Mouse (Mus musculus): ENCODE measurements around the gene Pigx. TPM values are rescaled to one million over a fixed set of nuclear protein-coding genes. Genes with fewer than 3 reads are reported as not detected.

Pigx gene
- polyA plus RNA-seq, 1 experiment from 2014 or later = 95.6 TPM

Other genes with a start within 250 kb of the Pigx start
- 0.11 TPM in 1 of 2 replicates, not detected in the other for gene Meltf, start 220.9 kb downstream of the Pigx start, polyA plus RNA-seq (2015; fragmentation: Nextera tagmentation; extraction: Ambion mirVana)
- 0.40 and 0.71 TPM in 2 replicates for gene Pigz, start 165.9 kb downstream of the Pigx start, polyA plus RNA-seq (2015; fragmentation: Nextera tagmentation; extraction: Ambion mirVana)
- gene 0610012G03Rik, start 151.2 kb downstream of the Pigx start, polyA plus RNA-seq (2015; fragmentation: Nextera tagmentation; extraction: Ambion mirVana) = 75.7 and 77.3 TPM in 2 replicates
- gene Ncbp2, start 151.2 kb downstream of the Pigx start, polyA plus RNA-seq (2015; fragmentation: Nextera tagmentation; extraction: Ambion mirVana) = 114 TPM in 2 replicates
- 12.2 and 13.5 TPM in 2 replicates for gene Senp5, start 96.5 kb downstream of the Pigx start, polyA plus RNA-seq (2015; fragmentation: Nextera tagmentation; extraction: Ambion mirVana)
- gene Pak2, start 20.4 kb downstream of the Pigx start, polyA plus RNA-seq (2015; fragmentation: Nextera tagmentation; extraction: Ambion mirVana) = 33.2 and 35.7 TPM in 2 replicates
- gene Cep19, start 60 bp upstream of the Pigx start, polyA plus RNA-seq (2015; fragmentation: Nextera tagmentation; extraction: Ambion mirVana) = 29.8 and 30.3 TPM in 2 replicates
- 39.6 and 45.8 TPM in 2 replicates for gene Nrros, start 65.9 kb upstream of the Pigx start, polyA plus RNA-seq (2015; fragmentation: Nextera tagmentation; extraction: Ambion mirVana)
- gene Bex6, start 80.1 kb upstream of the Pigx start, polyA plus RNA-seq (2015; fragmentation: Nextera tagmentation; extraction: Ambion mirVana) = 0.20 and 0.36 TPM in 2 replicates
- 16.6 and 17.2 TPM in 2 replicates for gene Fbxo45, start 147.4 kb upstream of the Pigx start, polyA plus RNA-seq (2015; fragmentation: Nextera tagmentation; extraction: Ambion mirVana)
- gene Wdr53, start 147.5 kb upstream of the Pigx start, polyA plus RNA-seq (2015; fragmentation: Nextera tagmentation; extraction: Ambion mirVana) = 19.5 TPM in 2 replicates
- gene Smco1, start 171.7 kb upstream of the Pigx start, polyA plus RNA-seq (2015; fragmentation: Nextera tagmentation; extraction: Ambion mirVana) = 0.11 TPM in 1 of 2 replicates, not detected in the other
- 35.8 and 36.7 TPM in 2 replicates for gene Rnf168, start 177.7 kb upstream of the Pigx start, polyA plus RNA-seq (2015; fragmentation: Nextera tagmentation; extraction: Ambion mirVana)
- 24.2 TPM in 2 replicates for gene Ubxn7, start 232.5 kb upstream of the Pigx start, polyA plus RNA-seq (2015; fragmentation: Nextera tagmentation; extraction: Ambion mirVana)

All from lung, embryonic 15.5 days (tissue).